Mouse (Mus musculus) liver, embryonic 13.5 days (tissue): ENCODE data around the gene Myg1. TPM values are rescaled to one million over a fixed set of nuclear protein-coding genes. Genes with fewer than 3 reads are reported as not detected.

Experiments used
- ATAC-seq: fragments of 200-750 bp; cut with Nextera tagmentation; 2 replicates; pipeline ENCODE4 v1.8.0; 2017; ENCODE audit warnings: low read depth, mild to moderate bottlenecking, moderate number of reproducible peaks, moderate library complexity
- DNase-seq: peaks from one replicate; pipeline ENCODE4 v3.0.0; 2022
- H3K27ac ChIP-seq: fragments of 300-500 bp; sonication (generic); 2 replicates; pipeline ENCODE4 v1.5.1; 2015; ENCODE audit warnings: moderate library complexity, mild to moderate bottlenecking, inconsistent platforms
- H3K27me3 ChIP-seq: fragments of 300-500 bp; sonication (generic); 2 replicates; pipeline ENCODE4 v1.6.1; 2015; ENCODE audit warnings: mild to moderate bottlenecking, inconsistent platforms
- H3K36me3 ChIP-seq: fragments of 300-500 bp; sonication (generic); 2 replicates; pipeline ENCODE4 v1.6.1; 2015; ENCODE audit warnings: mild to moderate bottlenecking, inconsistent platforms
- H3K4me1 ChIP-seq: fragments of 300-500 bp; sonication (generic); replicated peaks from 2 replicates; pipeline ENCODE4 v1.6.1; 2015; ENCODE audit warnings: inconsistent platforms
- H3K4me2 ChIP-seq: fragments of 300-500 bp; sonication (generic); 2 replicates; pipeline ENCODE4 v1.6.1; 2015; ENCODE audit warnings: inconsistent platforms, mild to moderate bottlenecking, moderate library complexity
- H3K4me3 ChIP-seq: fragments of 300-500 bp; sonication (generic); replicated peaks from 2 replicates; pipeline ENCODE4 v1.5.1; 2015; ENCODE audit warnings: mild to moderate bottlenecking, inconsistent platforms
- H3K9ac ChIP-seq: fragments of 300-500 bp; sonication (generic); 2 replicates; pipeline ENCODE4 v1.6.1; 2015; ENCODE audit warnings: mild to moderate bottlenecking, inconsistent platforms
- H3K9me3 ChIP-seq: fragments of 300-500 bp; sonication (generic); replicated peaks from 2 replicates; pipeline ENCODE4 v1.6.1; 2016; ENCODE audit warnings: inconsistent platforms
- WGBS: fragments of 180-500 bp; shearing (Covaris S2); methylation state at CpG from one replicate; pipeline ENCODE4 v1.1.7; 2015; ENCODE audit not compliant: insufficient replicate concordance; 5-methylcytosine and 5-hydroxymethylcytosine counted together
- polyA plus RNA-seq: library from polyadenylated mRNA; unstranded; fragments of >200 nt; fragmentation: Nextera tagmentation; extraction: Ambion mirVana; gene quantifications from 2 replicates; pipeline ENCODE4 v1.2.1, GENCODE M21; 2015

Myg1 gene
- polyA plus RNA-seq, 1 experiment from 2014 or later: 46.0 TPM

DNA sequence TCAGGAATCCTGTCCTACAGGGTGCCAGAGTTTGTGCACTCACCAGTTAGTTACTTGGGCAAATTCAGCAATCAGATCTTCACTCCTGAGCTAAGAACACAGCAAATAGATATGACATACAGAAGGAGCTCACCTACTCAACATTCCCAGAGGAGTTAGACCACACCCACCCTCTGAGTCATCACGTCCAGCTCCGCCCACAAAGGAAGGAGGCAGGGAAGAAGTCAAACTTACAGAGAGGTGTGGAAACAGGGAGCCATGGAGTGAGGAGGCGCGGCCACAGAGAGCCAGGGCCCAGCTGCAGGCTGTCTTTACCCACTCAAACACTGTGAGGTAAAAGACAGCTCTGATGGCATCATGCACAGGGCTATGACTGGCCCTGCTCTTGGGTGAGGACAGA lies 14.9 kb downstream of the Myg1 start:
- peaks cover 44% of the 10 kb centered on the region for H3K36me3 ChIP-seq
- H3K9ac ChIP-seq: no peak overlapping the region
- no peak overlapping the region for H3K27ac ChIP-seq
- 68% methylated on average over 4 of the region's 4 CpGs for WGBS
- H3K4me1 ChIP-seq: peaks cover 19% of the 10 kb centered on the region
- ATAC-seq (no peak), DNase-seq (no peak)
- no peaks in the 10 kb centered on the region for H3K27me3 ChIP-seq
- no peak overlapping the region for H3K4me2 ChIP-seq
- H3K9me3 ChIP-seq: no peaks in the 10 kb centered on the region
- H3K4me3 ChIP-seq: no peak overlapping the region

- ATAC-seq: peak; percentile 91
- H3K4me1 ChIP-seq: peaks cover 25% of the 10 kb centered on the region
- H3K27me3 ChIP-seq: peaks cover 17% of the 10 kb centered on the region
- peak within 1 kb of the TSS; percentile 82 for H3K27ac ChIP-seq
- peaks cover 22% of the 10 kb centered on the region for H3K36me3 ChIP-seq
- no peaks in the 10 kb centered on the region for H3K9me3 ChIP-seq
- peak; percentile 91 for DNase-seq
- H3K4me2 ChIP-seq: peak within 1 kb of the TSS; percentile 88
- H3K4me3 ChIP-seq: peak within 1 kb of the TSS; percentile 89
- WGBS: under 1% methylated on average over 56 of the region's 56 CpGs
- H3K9ac ChIP-seq: peak within 1 kb of the TSS; percentile 92
Measured at GRCm38 (mm10) chr15:102350138-102350941, 18.8 kb downstream of the Myg1 start, which contains the start of gene Aaas. Aaas (minus strand) TSS chr15:102350771.

DNA sequence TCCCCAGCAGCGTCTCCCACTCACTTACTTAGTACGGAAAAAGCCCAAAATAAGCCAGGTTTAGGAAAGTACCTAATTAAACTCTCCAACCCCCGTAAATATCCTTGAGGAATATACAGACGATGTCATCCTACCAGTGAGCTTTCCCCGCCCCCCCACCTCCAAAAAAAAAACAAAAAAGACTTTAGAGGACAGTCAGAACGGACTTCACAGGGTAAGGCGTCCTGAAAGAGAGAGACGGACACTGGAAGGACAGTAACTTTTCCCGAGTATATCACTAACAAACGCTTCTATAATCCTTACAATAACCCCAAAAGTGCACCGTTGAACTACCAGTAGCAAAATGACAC lies 19.4 kb downstream of the Myg1 start:
- Histone ChIP-seq H3K9ac (peak overlapping the region; percentile 92), H3K4me3 (peak overlapping the region; percentile 89), H3K27me3 (peaks cover 23% of the 10 kb centered on the region), H3K9me3 (no peaks in the 10 kb centered on the region), H3K36me3 (peaks cover 17% of the 10 kb centered on the region), H3K27ac (peak overlapping the region; percentile 82; the same call in 1 of the 2 replicates), H3K4me2 (peak overlapping the region; percentile 88), H3K4me1 (peaks cover 31% of the 10 kb centered on the region)
- 6% methylated on average over 11 of the region's 11 CpGs for WGBS
- DNase-seq: no peak
- ATAC-seq: peak; percentile 41

DNA sequence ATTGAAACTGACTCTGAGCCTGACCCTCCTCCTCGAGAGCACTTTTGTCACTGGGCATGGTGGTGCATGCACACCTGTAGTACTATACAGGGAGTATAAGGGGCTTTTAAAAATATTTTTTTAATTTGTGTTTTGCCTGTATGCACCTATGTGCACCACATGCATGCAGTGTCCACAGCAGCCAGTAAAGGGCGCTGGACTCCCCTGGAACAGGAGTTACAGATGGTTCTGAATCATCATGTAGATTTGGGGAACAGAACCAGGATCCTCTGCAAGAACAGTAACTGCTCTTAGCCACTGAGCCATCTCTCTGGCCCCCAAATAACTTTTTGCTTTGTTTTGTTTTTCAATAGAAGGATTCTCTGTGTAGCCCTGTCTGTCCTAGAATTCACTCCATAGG lies 20.7 kb downstream of the Myg1 start:
- Histone ChIP-seq H3K4me1 (peaks cover 36% of the 10 kb centered on the region), H3K4me2 (no peak overlapping the region), H3K36me3 (peaks cover 4% of the 10 kb centered on the region), H3K27ac (no peak overlapping the region), H3K9ac (no peak overlapping the region), H3K9me3 (no peaks in the 10 kb centered on the region), H3K27me3 (peaks cover 35% of the 10 kb centered on the region), H3K4me3 (no peak overlapping the region)
- DNase-seq: no peak
- ATAC-seq: no peak
- 40% methylated on average over 2 of the region's 2 CpGs for WGBS

GRCm38 (mm10) chr15:102353986-102354385 lies 22.5 kb downstream of the Myg1 start:
- H3K27ac ChIP-seq: no peak overlapping the region
- peaks cover 54% of the 10 kb centered on the region for H3K27me3 ChIP-seq
- ATAC-seq (no peak), DNase-seq (no peak)
- H3K36me3 ChIP-seq: no peaks in the 10 kb centered on the region
- no peak overlapping the region for H3K4me2 ChIP-seq
- H3K4me1 ChIP-seq: peaks cover 42% of the 10 kb centered on the region
- WGBS: 66% methylated on average over 2 of the region's 2 CpGs
- no peak overlapping the region for H3K4me3 ChIP-seq
- no peaks in the 10 kb centered on the region for H3K9me3 ChIP-seq
- no peak overlapping the region for H3K9ac ChIP-seq

DNA sequence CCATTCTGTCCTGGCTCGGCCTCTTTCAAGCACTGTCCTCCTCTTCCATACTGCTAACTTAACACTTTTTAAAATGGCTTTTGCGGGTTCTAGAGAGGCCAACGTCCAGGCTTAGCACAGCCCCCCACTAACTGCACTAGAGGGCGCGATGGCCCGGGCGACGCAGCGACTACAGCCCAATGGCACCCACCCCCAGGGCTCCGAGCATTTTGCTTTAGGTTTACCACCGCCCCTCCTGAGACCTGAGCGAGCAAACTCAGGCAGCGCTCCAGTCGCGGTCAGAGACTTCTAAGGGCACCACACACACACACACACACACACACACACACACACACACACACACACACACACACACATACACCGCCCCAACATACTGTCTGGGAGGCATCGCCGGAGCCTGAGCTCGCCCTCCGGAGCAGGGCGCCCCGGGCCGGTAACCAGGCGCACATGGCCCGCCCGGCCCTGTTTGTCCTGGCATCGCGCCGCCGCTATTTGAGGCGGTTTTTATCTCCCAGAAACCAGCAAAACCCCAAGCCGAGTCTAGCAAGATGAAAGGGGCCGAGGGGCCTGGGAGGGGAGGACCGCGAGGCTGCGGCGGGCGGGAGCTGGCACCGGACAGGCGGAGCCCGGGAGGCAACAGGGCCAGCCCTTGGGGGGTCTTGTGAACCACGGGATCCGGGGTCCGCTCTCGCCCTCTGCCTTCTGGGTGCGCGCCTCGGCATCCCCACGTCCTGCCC lies 23.8 kb downstream of the Myg1 start:
- H3K9me3 ChIP-seq: no peaks in the 10 kb centered on the region
- peak overlapping the region; percentile 59 for H3K9ac ChIP-seq
- no peak overlapping the region for H3K27ac ChIP-seq
- H3K4me2 ChIP-seq: peak overlapping the region; percentile 72
- DNase-seq (no peak), ATAC-seq (peak; percentile 19; the same call in 1 of the 2 replicates)
- H3K36me3 ChIP-seq: no peaks in the 10 kb centered on the region
- peaks cover 67% of the 10 kb centered on the region for H3K27me3 ChIP-seq
- WGBS: 1% methylated on average over 48 of the region's 49 CpGs
- H3K4me3 ChIP-seq: peak overlapping the region; percentile 54
- H3K4me1 ChIP-seq: peaks cover 31% of the 10 kb centered on the region

DNA sequence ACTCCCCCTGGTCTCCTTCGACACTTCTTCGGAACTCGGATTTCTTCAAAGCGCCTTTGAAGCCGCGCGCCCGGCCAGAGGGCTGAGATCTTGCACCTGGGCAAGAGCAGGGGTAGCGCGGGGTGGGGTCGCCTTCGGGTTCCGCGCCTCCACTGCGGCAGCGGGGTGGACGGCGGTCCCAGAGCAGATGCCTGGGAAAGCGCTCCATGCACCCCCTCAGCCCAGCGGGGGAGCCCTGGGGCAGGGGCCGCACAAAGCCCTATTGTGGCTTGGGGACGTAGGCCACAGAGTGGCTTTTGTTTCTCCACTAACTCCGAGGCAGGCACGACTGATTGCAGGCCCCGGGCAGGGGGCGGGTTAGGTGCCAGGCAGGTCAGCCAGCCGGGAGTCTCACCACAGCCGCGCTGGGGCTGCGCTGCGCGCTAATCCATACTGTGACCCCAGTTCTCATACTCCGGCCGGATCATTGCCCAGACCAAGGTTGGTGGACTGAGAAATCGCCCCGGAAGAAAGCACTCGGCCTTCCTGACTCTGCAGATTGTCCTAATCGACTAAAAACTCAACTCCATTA lies 24.4 kb downstream of the Myg1 start:
- ATAC-seq: 0 out of 2 replicates have a peak, but pooled peaks have one; percentile 8
- no peak for DNase-seq
- Histone ChIP-seq H3K4me3 (peak overlapping the region; percentile 54), H3K9ac (peak overlapping the region; percentile 59), H3K4me1 (peaks cover 30% of the 10 kb centered on the region), H3K27me3 (peaks cover 72% of the 10 kb centered on the region), H3K36me3 (no peaks in the 10 kb centered on the region), H3K9me3 (no peaks in the 10 kb centered on the region), H3K27ac (no peak overlapping the region), H3K4me2 (peak overlapping the region; percentile 72)
- 2% methylated on average over 38 of the region's 38 CpGs for WGBS

- peak overlapping the region; percentile 72 for H3K4me2 ChIP-seq
- DNase-seq: no peak
- peaks cover 26% of the 10 kb centered on the region for H3K4me1 ChIP-seq
- peaks cover 76% of the 10 kb centered on the region for H3K27me3 ChIP-seq
- no peak overlapping the region for H3K27ac ChIP-seq
- no peaks in the 10 kb centered on the region for H3K9me3 ChIP-seq
- peak overlapping the region; percentile 59 for H3K9ac ChIP-seq
- H3K36me3 ChIP-seq: no peaks in the 10 kb centered on the region
- no peak for ATAC-seq
- H3K4me3 ChIP-seq: peak overlapping the region; percentile 54; the same call in 1 of the 2 replicates
- WGBS: 36% methylated on average over 16 of the region's 16 CpGs
Measured at GRCm38 (mm10) chr15:102356501-102357325, 25.2 kb downstream of the Myg1 start.

GRCm38 (mm10) chr15:102358126-102358525 lies 26.6 kb downstream of the Myg1 start:
- no peak overlapping the region for H3K9ac ChIP-seq
- peaks cover 88% of the 10 kb centered on the region for H3K27me3 ChIP-seq
- WGBS: 4% methylated on average over 25 of the region's 25 CpGs
- ATAC-seq (no peak), DNase-seq (no peak)
- H3K27ac ChIP-seq: no peak overlapping the region
- no peaks in the 10 kb centered on the region for H3K36me3 ChIP-seq
- H3K9me3 ChIP-seq: no peaks in the 10 kb centered on the region
- peak overlapping the region; percentile 29; the same call in 1 of the 2 replicates for H3K4me2 ChIP-seq
- H3K4me3 ChIP-seq: 0 out of 2 replicates have a peak overlapping the region, but pooled peaks have one; percentile 6
- H3K4me1 ChIP-seq: peaks cover 35% of the 10 kb centered on the region

DNA sequence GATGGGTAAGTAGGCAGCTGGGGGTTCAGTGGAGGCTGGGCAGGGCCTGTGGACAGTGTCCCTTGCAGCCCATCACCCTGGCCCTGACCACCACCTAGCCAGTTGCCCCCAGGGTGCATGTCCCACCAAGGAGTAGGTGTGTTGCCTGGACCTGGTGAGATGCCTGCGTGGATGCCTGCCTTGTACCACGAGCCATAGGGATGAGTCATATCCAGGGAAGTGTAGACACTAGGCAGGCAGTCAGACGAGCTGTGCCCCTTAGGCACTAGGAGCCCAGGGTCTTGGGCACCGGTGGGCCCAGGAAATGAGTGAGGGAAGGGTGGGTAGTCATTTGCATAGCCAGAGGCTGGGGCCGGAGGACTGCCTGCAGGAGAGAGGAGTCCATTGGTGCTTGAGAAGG lies 27.3 kb downstream of the Myg1 start:
- H3K27me3 ChIP-seq: peaks cover 91% of the 10 kb centered on the region
- no peak overlapping the region for H3K27ac ChIP-seq
- ATAC-seq (no peak), DNase-seq (no peak)
- H3K4me2 ChIP-seq: no peak overlapping the region
- 30% methylated on average over 5 of the region's 5 CpGs for WGBS
- H3K4me1 ChIP-seq: peaks cover 35% of the 10 kb centered on the region
- no peaks in the 10 kb centered on the region for H3K9me3 ChIP-seq
- H3K4me3 ChIP-seq: no peak overlapping the region
- no peak overlapping the region for H3K9ac ChIP-seq
- no peaks in the 10 kb centered on the region for H3K36me3 ChIP-seq
